Mouse (Mus musculus) megakaryocyte, embryonic 14.5 days (primary cell): ENCODE measurements around the gene Lca5. TPM values are rescaled to one million over a fixed set of nuclear protein-coding genes. Genes with fewer than 3 reads are reported as not detected.
A peak's percentile ranks its signal among the peaks of the same experiment; 100 is the strongest.

Experiments
- H3K27me3 ChIP-seq: replicated peaks from 2 replicates; pipeline ENCODE3; 2012; ENCODE audit warnings: inconsistent platforms
- H3K36me3 ChIP-seq: replicated peaks from 2 replicates; pipeline ENCODE3; 2012; ENCODE audit warnings: low read length, inconsistent platforms, mixed read lengths
- H3K4me1 ChIP-seq: 2 replicates; pipeline ENCODE4 v1.6.1; 2012; ENCODE audit warnings: inconsistent platforms
- H3K4me3 ChIP-seq: replicated peaks from 2 replicates; pipeline ENCODE3; 2012; ENCODE audit warnings: moderate library complexity, mild to moderate bottlenecking, inconsistent platforms
- H3K9me3 ChIP-seq: 2 replicates; pipeline ENCODE4 v1.6.1; 2012; ENCODE audit warnings: inconsistent platforms
- FLI1 ChIP-seq: IDR thresholded peaks from 2 replicates; pipeline ENCODE4 v1.6.1; 2012; ENCODE audit warnings: low read length, inconsistent platforms, mixed read lengths
- GATA1 ChIP-seq: IDR thresholded peaks from 3 replicates; pipeline ENCODE4 v1.6.1; 2012; ENCODE audit warnings: mixed read lengths, low read length, inconsistent platforms, borderline replicate concordance
- polyA plus RNA-seq: library from polyadenylated mRNA; stranded (reverse); fragments of >175 nt; gene quantifications from 2 replicates; pipeline ENCODE4 v1.2.3, GENCODE M21; 2012; ENCODE audit warnings: low replicate concordance; ENCODE audit not compliant: insufficient read depth

Gene Lca5
- polyA plus RNA-seq, 1 experiment: 0.07 TPM

DNA sequence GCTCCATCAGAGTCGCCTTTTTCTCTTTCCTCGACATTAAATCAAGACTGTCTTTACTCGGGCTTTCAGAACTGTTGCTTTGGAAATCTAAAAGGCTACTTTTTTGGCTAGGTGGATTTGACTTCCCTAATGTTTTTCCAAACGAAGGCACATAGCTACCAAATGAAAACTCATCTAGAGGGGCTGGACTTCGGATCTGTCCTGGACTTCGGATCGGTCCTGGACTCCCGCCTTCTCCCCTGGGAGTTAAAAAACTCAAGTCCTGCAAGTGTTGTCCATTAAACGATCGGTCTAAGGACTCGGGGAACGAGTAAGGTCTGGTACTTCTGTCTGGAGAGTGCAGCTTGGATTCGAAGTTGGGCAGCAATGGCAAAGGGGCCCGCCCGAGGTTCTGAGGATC lies 45.5 kb downstream of the Lca5 start:
- Histone ChIP-seq H3K9me3 (no peaks in the 10 kb centered on the region), H3K4me3 (no peak overlapping the region), H3K4me1 (peaks cover 19% of the 10 kb centered on the region), H3K27me3 (peaks cover under 1% of the 10 kb centered on the region), H3K36me3 (peaks cover 11% of the 10 kb centered on the region)
- TF ChIP-seq GATA1 (no peak), FLI1 (no peak)

DNA sequence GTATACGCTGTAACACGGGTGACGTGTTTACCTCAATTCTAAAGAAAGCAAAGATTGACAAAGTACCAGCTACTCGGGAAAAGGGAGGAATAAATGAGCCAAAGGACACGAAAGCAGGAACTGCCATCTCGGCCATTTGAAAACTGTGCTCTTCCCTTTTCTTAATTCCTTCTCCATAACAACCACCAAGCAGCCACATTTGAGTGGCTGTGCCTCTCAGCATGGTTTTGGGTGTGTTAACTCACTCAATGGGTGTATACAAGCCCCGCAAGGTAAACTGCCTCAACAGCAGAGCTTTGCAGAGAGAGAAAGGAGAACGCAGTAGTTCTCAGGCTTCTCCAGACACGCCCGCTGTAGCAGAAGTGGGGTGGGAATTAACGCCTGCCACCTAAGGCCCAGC lies 48.9 kb downstream of the Lca5 start:
- Histone ChIP-seq H3K9me3 (no peaks in the 10 kb centered on the region), H3K4me1 (no peaks in the 10 kb centered on the region; the same call in 1 of the 2 replicates), H3K36me3 (peaks cover 6% of the 10 kb centered on the region), H3K4me3 (no peak overlapping the region), H3K27me3 (peaks cover 4% of the 10 kb centered on the region)
- no peak for TF ChIP-seq FLI1
- no peak for TF ChIP-seq GATA1

DNA sequence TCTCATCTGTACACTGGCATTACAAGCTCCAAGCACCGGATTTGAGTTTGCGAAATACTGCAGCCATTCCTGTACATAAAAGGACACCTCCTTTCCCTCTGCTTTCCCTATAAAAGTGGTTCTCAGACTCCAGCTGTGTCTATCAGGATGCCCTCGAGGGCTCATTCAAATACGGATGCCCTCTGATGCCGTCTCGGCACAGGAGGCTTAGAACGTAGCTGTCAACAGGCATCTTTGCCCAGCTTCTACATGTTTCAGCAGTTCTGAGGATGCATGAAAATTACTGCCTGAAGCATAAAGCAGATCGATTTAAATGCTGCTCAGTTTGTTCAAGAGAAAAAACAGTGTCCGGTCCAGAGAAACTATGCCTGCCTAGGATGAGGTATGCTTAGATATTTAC lies 51.4 kb downstream of the Lca5 start:
- peaks cover 9% of the 10 kb centered on the region for H3K27me3 ChIP-seq
- TF ChIP-seq FLI1: no peak
- TF ChIP-seq GATA1: no peak
- H3K4me3 ChIP-seq: no peak overlapping the region
- no peaks in the 10 kb centered on the region for H3K9me3 ChIP-seq
- H3K36me3 ChIP-seq: no peaks in the 10 kb centered on the region
- H3K4me1 ChIP-seq: peaks cover 9% of the 10 kb centered on the region; the same call in 1 of the 2 replicates

DNA sequence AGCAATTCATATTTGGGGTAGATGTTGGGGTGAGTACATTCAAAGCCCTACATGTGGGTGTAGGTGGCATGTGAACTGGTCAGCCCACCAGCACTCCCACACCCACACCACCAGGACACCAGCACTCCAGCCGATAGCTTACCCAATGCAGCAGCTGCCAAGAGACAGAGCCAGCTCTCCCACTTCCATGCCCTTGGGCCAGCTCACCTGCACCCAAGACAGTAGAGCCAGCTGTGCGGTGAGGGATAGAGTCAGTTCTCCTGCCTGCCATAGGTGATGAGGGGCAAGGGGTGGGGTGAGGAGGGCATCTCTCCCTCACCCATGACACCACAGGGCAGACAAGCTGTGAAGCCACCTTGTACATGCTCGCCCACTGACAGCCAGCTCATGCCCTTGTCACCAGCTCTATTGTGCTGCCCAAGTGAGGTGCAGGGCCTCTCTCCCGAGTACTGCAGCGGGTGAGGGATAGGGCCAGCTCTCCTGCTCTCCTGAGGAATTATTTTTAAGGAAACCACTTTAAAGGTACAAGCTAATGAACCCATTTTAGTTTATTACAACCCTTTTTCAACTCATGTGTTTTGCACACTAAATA lies 54.6 kb downstream of the Lca5 start:
- Histone ChIP-seq H3K36me3 (no peaks in the 10 kb centered on the region), H3K4me3 (peak overlapping the region; percentile 48)

DNA sequence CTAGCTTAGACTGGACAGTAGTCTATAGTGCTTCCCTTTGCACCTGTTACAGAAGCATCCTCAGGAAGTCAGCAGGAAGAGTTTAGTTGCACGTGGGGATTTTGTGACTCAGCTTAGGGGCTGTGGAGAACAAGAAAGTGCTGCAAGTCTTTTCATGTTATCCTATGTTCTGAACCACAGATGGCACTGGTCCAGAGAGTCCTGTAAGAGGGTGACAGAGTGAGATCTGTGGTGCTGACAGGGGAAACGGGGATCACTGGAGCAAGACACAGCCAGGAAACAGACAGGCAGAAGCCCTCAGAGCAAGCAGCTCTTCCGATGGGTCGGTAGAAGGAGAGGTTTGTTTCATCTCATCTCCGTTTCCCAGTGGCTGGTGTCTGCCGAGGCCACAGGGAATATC lies 55.6 kb downstream of the Lca5 start:
- no peak for TF ChIP-seq GATA1
- no peak for TF ChIP-seq FLI1
- Histone ChIP-seq H3K36me3 (no peaks in the 10 kb centered on the region), H3K9me3 (no peaks in the 10 kb centered on the region), H3K4me3 (no peak overlapping the region), H3K4me1 (peaks cover 9% of the 10 kb centered on the region; the same call in 1 of the 2 replicates), H3K27me3 (peaks cover 7% of the 10 kb centered on the region)

More for the DNA sequence above, 54.6 kb downstream of the Lca5 start:
- Histone ChIP-seq H3K27me3 (peaks cover 9% of the 10 kb centered on the region), H3K9me3 (no peaks in the 10 kb centered on the region), H3K4me1 (peaks cover 9% of the 10 kb centered on the region; the same call in 1 of the 2 replicates)
- TF ChIP-seq GATA1 (no peak), FLI1 (no peak)

DNA sequence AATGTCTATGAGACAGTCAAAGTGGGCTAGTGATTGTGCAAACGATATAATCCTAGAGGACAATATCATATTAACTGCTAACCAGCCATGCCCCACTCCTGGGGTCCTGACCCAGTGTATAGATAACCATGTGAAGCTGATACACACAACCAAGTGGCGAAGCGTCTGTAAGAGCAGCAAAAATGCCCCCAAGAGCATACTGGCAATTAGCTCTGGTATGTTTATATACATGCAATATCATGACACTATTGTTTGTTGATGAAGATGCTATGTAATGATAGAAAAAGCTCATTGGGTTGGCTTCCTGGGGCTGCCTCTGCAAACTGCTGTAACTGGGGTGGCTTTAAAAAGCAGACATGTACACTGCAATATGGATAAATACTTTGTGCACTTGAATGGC lies 57.7 kb downstream of the Lca5 start:
- TF ChIP-seq FLI1 (no peak), GATA1 (no peak)
- Histone ChIP-seq H3K4me3 (no peak overlapping the region), H3K27me3 (peaks cover 7% of the 10 kb centered on the region), H3K36me3 (no peaks in the 10 kb centered on the region), H3K9me3 (no peaks in the 10 kb centered on the region), H3K4me1 (peaks cover 9% of the 10 kb centered on the region; the same call in 1 of the 2 replicates)

DNA sequence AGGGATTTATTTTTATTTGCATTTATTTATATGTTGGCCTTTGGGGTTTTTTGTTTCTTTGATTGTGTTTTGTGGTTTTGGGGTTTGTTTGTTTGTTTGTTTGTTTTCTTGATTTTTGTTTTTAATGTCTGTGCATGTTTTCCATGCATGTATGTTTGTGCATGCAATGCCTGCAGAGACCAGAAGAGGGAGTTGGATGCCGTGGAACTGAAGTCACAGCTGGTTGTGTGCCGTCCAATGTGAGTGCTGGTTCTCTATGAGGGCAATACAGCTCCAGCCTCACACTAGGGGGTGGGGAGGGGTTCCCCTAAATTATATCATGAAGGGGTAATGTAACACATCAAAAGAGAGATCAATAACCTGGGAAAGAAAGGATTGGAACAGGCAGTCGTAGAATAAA lies 58.2 kb downstream of the Lca5 start:
- TF ChIP-seq GATA1 (no peak), FLI1 (no peak)
- H3K9me3 ChIP-seq: no peaks in the 10 kb centered on the region

DNA sequence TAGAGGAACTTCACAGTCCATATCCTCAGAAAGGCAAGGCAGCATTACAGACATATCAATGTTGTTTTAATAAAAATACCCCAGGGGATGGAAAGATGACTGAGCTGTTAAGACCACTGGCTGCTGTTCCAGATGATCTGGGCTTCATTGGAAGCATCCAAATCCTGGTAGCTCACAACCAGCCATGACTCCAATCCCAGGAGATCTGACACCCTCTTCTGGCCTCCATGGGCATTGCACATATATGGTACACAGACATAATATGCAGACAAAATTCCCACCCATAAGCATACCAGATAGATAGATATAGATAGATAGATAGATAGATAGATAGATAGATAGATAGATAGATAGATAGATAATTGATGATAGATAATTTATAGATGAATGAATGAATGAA lies 59.6 kb downstream of the Lca5 start:
- no peak for TF ChIP-seq FLI1
- no peak for TF ChIP-seq GATA1
- H3K4me3 ChIP-seq: no peak overlapping the region
- peaks cover 7% of the 10 kb centered on the region; the same call in 1 of the 2 replicates for H3K4me1 ChIP-seq
- no peaks in the 10 kb centered on the region for H3K9me3 ChIP-seq
- peaks cover 8% of the 10 kb centered on the region for H3K27me3 ChIP-seq
- H3K36me3 ChIP-seq: no peaks in the 10 kb centered on the region

More for the DNA sequence above, 58.2 kb downstream of the Lca5 start:
- peaks cover 9% of the 10 kb centered on the region; the same call in 1 of the 2 replicates for H3K4me1 ChIP-seq
- H3K4me3 ChIP-seq: no peak overlapping the region
- no peaks in the 10 kb centered on the region for H3K36me3 ChIP-seq
- H3K27me3 ChIP-seq: peaks cover 10% of the 10 kb centered on the region

DNA sequence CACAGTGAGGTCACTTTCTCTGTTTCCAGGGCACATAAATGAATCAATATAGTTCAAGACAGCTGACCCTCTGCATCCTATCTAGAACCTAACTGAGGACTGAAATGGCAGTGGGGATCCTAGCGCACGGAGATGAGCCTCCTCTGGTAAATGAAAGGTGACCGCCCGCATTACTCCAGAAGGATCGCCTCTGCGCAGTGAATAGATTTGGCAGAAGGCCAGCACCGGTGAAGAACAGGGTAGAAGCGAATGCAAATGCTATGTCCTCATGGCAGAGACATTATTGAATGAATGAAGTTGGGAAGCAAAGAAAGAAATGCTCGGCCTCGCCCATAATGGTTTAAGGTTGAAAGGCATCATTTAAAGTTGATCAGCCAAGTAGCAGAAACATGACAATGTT lies 61.3 kb downstream of the Lca5 start:
- Histone ChIP-seq H3K27me3 (peaks cover 5% of the 10 kb centered on the region), H3K9me3 (no peaks in the 10 kb centered on the region), H3K36me3 (no peaks in the 10 kb centered on the region), H3K4me1 (0 out of 2 replicates have a peak, but pooled peaks cover 3% of the 10 kb centered on the region), H3K4me3 (no peak overlapping the region)
- no peak for TF ChIP-seq GATA1
- no peak for TF ChIP-seq FLI1

DNA sequence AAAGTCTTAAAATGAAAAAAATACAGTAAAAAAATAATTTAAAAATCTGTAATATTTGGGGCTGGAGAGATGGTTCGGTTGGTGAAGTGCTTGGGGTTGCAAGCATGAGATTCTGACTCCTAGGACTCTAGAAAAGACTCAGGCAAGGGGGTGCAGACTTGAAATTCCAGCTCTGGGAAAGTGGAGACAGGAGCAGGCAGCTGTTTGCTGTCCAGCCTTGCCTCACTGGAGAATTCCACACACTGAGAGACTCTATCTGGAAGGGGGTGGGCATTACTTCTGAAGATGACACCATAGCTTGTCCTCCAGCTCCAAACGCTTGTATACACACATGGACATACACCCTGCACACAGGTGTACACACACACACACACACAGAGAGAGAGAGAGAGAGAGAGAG lies 63.8 kb downstream of the Lca5 start:
- no peaks in the 10 kb centered on the region for H3K36me3 ChIP-seq
- TF ChIP-seq GATA1 (no peak), FLI1 (no peak)
- H3K27me3 ChIP-seq: peaks cover 8% of the 10 kb centered on the region
- no peaks in the 10 kb centered on the region for H3K9me3 ChIP-seq
- H3K4me3 ChIP-seq: no peak overlapping the region
- 0 out of 2 replicates have a peak, but pooled peaks cover 3% of the 10 kb centered on the region for H3K4me1 ChIP-seq
